Mouse (Mus musculus) MEL (cell line): Measurements from ENCODE around the gene D030056L22Rik. TPM values are rescaled to one million over a fixed set of nuclear protein-coding genes. Genes with fewer than 3 reads are reported as not detected.

Experiments
- DNase-seq: peaks from one replicate; pipeline ENCODE4 v3.0.0; 2011; ENCODE audit warnings: low read depth, low spot score
- H3K27ac ChIP-seq: 2 replicates; pipeline ENCODE4 v1.5.1; 2012; ENCODE audit warnings: low read depth, mild to moderate bottlenecking, control low read depth, low read length, moderate library complexity; ENCODE audit not compliant: control insufficient read depth
- H3K27me3 ChIP-seq, 2 experiments: fragments of 150-350 bp in 1 of 2; sonication (generic) in 1 of 2; 2 replicates each; pipeline ENCODE4 v1.6.1; 2012; ENCODE audit warnings: low read length in 2 of 2, mild to moderate bottlenecking in 2 of 2, improper control_type of control experiment in 1 of 2, moderate library complexity in 1 of 2; ENCODE audit not compliant: insufficient read depth in 2 of 2, control insufficient read depth in 1 of 2
- H3K36me3 ChIP-seq, 2 experiments: 2 replicates each; pipeline ENCODE4 v1.6.1; 2012 to 2014; ENCODE audit warnings: low read length in 2 of 2, improper control_type of control experiment in 1 of 2, inconsistent platforms in 1 of 2, mild to moderate bottlenecking in 1 of 2; ENCODE audit not compliant: insufficient read depth in 2 of 2, control insufficient read depth in 1 of 2
- H3K4me1 ChIP-seq, 2 experiments: fragments of 150-350 bp in 1 of 2; sonication (generic) in 1 of 2; 2 replicates each; pipeline ENCODE4 v1.6.1; 2012; ENCODE audit warnings: low read length in 2 of 2, improper control_type of control experiment in 1 of 2, mild to moderate bottlenecking in 1 of 2; ENCODE audit not compliant: insufficient read depth in 2 of 2, control insufficient read depth in 1 of 2
- H3K4me3 ChIP-seq, 2 experiments: fragments of 150-350 bp in 1 of 2; sonication (generic) in 1 of 2; 2 replicates each; pipeline ENCODE4 v1.5.1; 2012; ENCODE audit warnings: low read depth in 2 of 2, low read length in 2 of 2, mild to moderate bottlenecking in 2 of 2, moderate library complexity in 2 of 2, control low read depth in 1 of 2, improper control_type of control experiment in 1 of 2; ENCODE audit not compliant: control insufficient read depth in 1 of 2, insufficient read depth in 1 of 2
- H3K79me2 ChIP-seq: 2 replicates; pipeline ENCODE4 v1.6.1; 2012; ENCODE audit warnings: mild to moderate bottlenecking, low read length, moderate library complexity; ENCODE audit not compliant: control insufficient read depth, poor library complexity, insufficient read depth
- H3K9ac ChIP-seq: 2 replicates; pipeline ENCODE4 v1.6.1; 2012; ENCODE audit warnings: low read depth, mild to moderate bottlenecking, control low read depth, low read length, moderate library complexity; ENCODE audit not compliant: control insufficient read depth, poor library complexity, severe bottlenecking
- H3K9me3 ChIP-seq: fragments of 150-350 bp; sonication (generic); replicated peaks from 2 replicates; pipeline ENCODE4 v1.6.1; 2012; ENCODE audit warnings: mild to moderate bottlenecking, low read length, improper control_type of control experiment, moderate library complexity; ENCODE audit not compliant: insufficient read depth
- BHLHE40 ChIP-seq: IDR thresholded peaks from 2 replicates; pipeline ENCODE4 v1.6.1; 2012; ENCODE audit warnings: low read depth, mild to moderate bottlenecking, inconsistent platforms, low read length, improper control_type of control experiment, borderline replicate concordance
- CHD2 ChIP-seq: IDR thresholded peaks from 2 replicates; pipeline ENCODE4 v1.6.1; 2011; ENCODE audit warnings: low read length, improper control_type of control experiment
- CTCF ChIP-seq, 3 experiments: IDR thresholded peaks in 2 of 3; conservative IDR thresholded peaks in 1 of 3; 2 replicates each; pipeline ENCODE4 v1.5.1; 2011 to 2012; ENCODE audit warnings: low read length in 3 of 3, low read depth in 2 of 3, mild to moderate bottlenecking in 2 of 3, improper control_type of control experiment in 1 of 3, inconsistent platforms in 1 of 3, mixed read lengths in 1 of 3, moderate library complexity in 1 of 3; ENCODE audit not compliant: control insufficient read depth in 1 of 3, insufficient read depth in 1 of 3, poor library complexity in 1 of 3, severe bottlenecking in 1 of 3
- ELF1 ChIP-seq: IDR thresholded peaks from 2 replicates; pipeline ENCODE4 v1.6.1; 2014; ENCODE audit warnings: low read depth, mild to moderate bottlenecking, inconsistent platforms, low read length, improper control_type of control experiment, moderate library complexity
- EP300 ChIP-seq, 2 experiments: IDR thresholded peaks; 2 replicates each; pipeline ENCODE4 v1.6.1; 2011; ENCODE audit warnings: improper control_type of control experiment in 2 of 2, low read length in 2 of 2, low read depth in 1 of 2, mild to moderate bottlenecking in 1 of 2
- ETS1 ChIP-seq: IDR thresholded peaks from 2 replicates; pipeline ENCODE4 v1.6.1; 2012; ENCODE audit warnings: low read depth, mild to moderate bottlenecking, inconsistent platforms, low read length, improper control_type of control experiment, moderate library complexity
- GABPA ChIP-seq: IDR thresholded peaks from 2 replicates; pipeline ENCODE4 v1.6.1; 2012; ENCODE audit warnings: low read depth, mild to moderate bottlenecking, inconsistent platforms, low read length, improper control_type of control experiment, moderate library complexity
- HCFC1 ChIP-seq: IDR thresholded peaks from 2 replicates; pipeline ENCODE4 v1.6.1; 2012; ENCODE audit warnings: low read depth, mild to moderate bottlenecking, inconsistent platforms, low read length, improper control_type of control experiment, moderate library complexity
- MAX ChIP-seq: IDR thresholded peaks from 2 replicates; pipeline ENCODE4 v1.6.1; 2011; ENCODE audit warnings: low read length, improper control_type of control experiment
- MEF2A ChIP-seq: IDR thresholded peaks from 2 replicates; pipeline ENCODE4 v1.6.1; 2014; ENCODE audit warnings: low read depth, mild to moderate bottlenecking, inconsistent platforms, low read length, improper control_type of control experiment; ENCODE audit not compliant: poor library complexity, insufficient replicate concordance, severe bottlenecking; ENCODE audit errors: extremely low read depth
- MXI1 ChIP-seq: IDR thresholded peaks from 2 replicates; pipeline ENCODE4 v1.6.1; 2011; ENCODE audit warnings: mild to moderate bottlenecking, low read depth, low read length, improper control_type of control experiment
- MYB ChIP-seq: IDR thresholded peaks from 2 replicates; pipeline ENCODE4 v1.6.1; 2011; ENCODE audit warnings: mild to moderate bottlenecking, low read depth, low read length, improper control_type of control experiment
- NELFE ChIP-seq: IDR thresholded peaks from 2 replicates; pipeline ENCODE4 v1.6.1; 2011; ENCODE audit warnings: low read depth, low read length, improper control_type of control experiment
- POLR2A ChIP-seq, 2 experiments: IDR thresholded peaks; 2 replicates each; pipeline ENCODE4 v1.6.1; 2011 to 2012; ENCODE audit warnings: low read length in 2 of 2, mild to moderate bottlenecking in 2 of 2, control low read depth in 1 of 2, improper control_type of control experiment in 1 of 2, low read depth in 1 of 2, moderate library complexity in 1 of 2; ENCODE audit not compliant: control insufficient read depth in 1 of 2, insufficient read depth in 1 of 2, poor library complexity in 1 of 2
- POLR2AphosphoS2 ChIP-seq: IDR thresholded peaks from 2 replicates; pipeline ENCODE4 v1.6.1; 2011; ENCODE audit warnings: low read length, improper control_type of control experiment
- POLR2AphosphoS5 ChIP-seq: IDR thresholded peaks from 2 replicates; pipeline ENCODE4 v1.6.1; 2012; ENCODE audit warnings: low read depth, borderline replicate concordance, mild to moderate bottlenecking, inconsistent platforms, low read length, moderate library complexity, mixed read lengths
- RAD21 ChIP-seq: IDR thresholded peaks from 2 replicates; pipeline ENCODE4 v1.6.1; 2011; ENCODE audit warnings: mild to moderate bottlenecking, low read depth, low read length, improper control_type of control experiment
- SIN3A ChIP-seq: IDR thresholded peaks from 2 replicates; pipeline ENCODE4 v1.6.1; 2012; ENCODE audit warnings: low read length, improper control_type of control experiment, inconsistent platforms
- SMC3 ChIP-seq: IDR thresholded peaks from 2 replicates; pipeline ENCODE4 v1.6.1; 2011; ENCODE audit warnings: low read depth, low read length, improper control_type of control experiment
- TBP ChIP-seq: IDR thresholded peaks from 2 replicates; pipeline ENCODE4 v1.8.0; 2011; ENCODE audit warnings: low read depth, low read length, improper control_type of control experiment
- UBTF ChIP-seq: IDR thresholded peaks from 2 replicates; pipeline ENCODE4 v1.6.1; 2012; ENCODE audit warnings: low read depth, mild to moderate bottlenecking, inconsistent platforms, low read length, improper control_type of control experiment, moderate library complexity, borderline replicate concordance; ENCODE audit not compliant: insufficient read depth
- ZMIZ1 ChIP-seq: IDR thresholded peaks from 2 replicates; pipeline ENCODE4 v1.6.1; 2012; ENCODE audit warnings: low read depth, mild to moderate bottlenecking, inconsistent platforms, low read length, improper control_type of control experiment, moderate library complexity
- polyA plus RNA-seq, 2 experiments: library from polyadenylated mRNA; stranded (reverse) in 1 of 2; unstranded in 1 of 2; fragments of >175 nt in 1 of 2; fragments of >200 nt in 1 of 2; gene quantifications; 2 replicates each; pipeline versions ENCODE4 v1.2.1 to v1.2.4; 2012; ENCODE audit warnings: low replicate concordance in 2 of 2, low read depth in 1 of 2; ENCODE audit not compliant: insufficient read length in 2 of 2, insufficient read depth in 1 of 2, missing spikeins in 1 of 2
- total RNA-seq: library from RNA; depleted of rRNA; stranded (reverse); fragments of 300-350 nt; gene quantifications from 2 replicates; pipeline ENCODE4 v1.2.3, GENCODE M21; 2012

Gene D030056L22Rik
- total and polyA plus RNA-seq, 3 experiments, result 27.0 to 29.0 TPM; not detected in 1

- Histone ChIP-seq H3K79me2 (peaks cover 42% of the 10 kb centered on the region), H3K4me3 (peak overlapping the region; percentile 99 to 100), H3K9ac (peak overlapping the region; percentile 98), H3K9me3 (no peaks in the 10 kb centered on the region), H3K27ac (peak overlapping the region; percentile 34), H3K36me3 (peaks cover 7 to 15% of the 10 kb centered on the region in 2 experiments), H3K27me3 (no peaks in the 10 kb centered on the region), H3K4me1 (peaks cover 8 to 23% of the 10 kb centered on the region in 2 experiments)
- DNase-seq, result peak; percentile 70
- TF ChIP-seq RAD21 (no peak; the same call in 1 of the 2 replicates), SIN3A (peak; percentile 37; the same call in 1 of the 2 replicates), TBP (0 out of 2 replicates have a peak, but pooled peaks have one; percentile 44), GABPA (no peak), MXI1 (peak; percentile 10; the same call in 1 of the 2 replicates), POLR2A (IDR thresholded peaks at IDR 0.05; ENCODE audit: control insufficient read depth in 1 of 2, insufficient read depth in 1 of 2, low read depth in 1 of 2, low read length in 2 of 2, poor library complexity in 1 of 2) (peak in 1 of 2 experiments; percentile 58; a peak in 2 of 4 replicates), NELFE (peak; percentile 1; the same call in 1 of the 2 replicates)
Measured at GRCm38 (mm10) chr19:18671056-18671741, 41.8 kb upstream of the D030056L22Rik start.

- Histone ChIP-seq H3K4me1 (peaks cover 6 to 21% of the 10 kb centered on the region in 2 experiments), H3K9me3 (no peaks in the 10 kb centered on the region), H3K9ac (peak overlapping the region; percentile 47), H3K27ac (no peak overlapping the region), H3K27me3 (no peaks in the 10 kb centered on the region), H3K79me2 (peaks cover 46% of the 10 kb centered on the region), H3K4me3 (peak overlapping the region; percentile 99 to 100), H3K36me3 (peaks cover 15 to 18% of the 10 kb centered on the region in 2 experiments)
- no peak for TF ChIP-seq ELF1
- no peak for TF ChIP-seq CTCF (IDR thresholded peaks at IDR 0.05 in 2 of 3, conservative IDR thresholded peaks at IDR 0.05 in 1 of 3; ENCODE audit: control insufficient read depth in 1 of 3, insufficient read depth in 1 of 3, low read depth in 2 of 3, low read length in 3 of 3, poor library complexity in 1 of 3, severe bottlenecking in 1 of 3)
- TF ChIP-seq ETS1, result no peak
- TF ChIP-seq UBTF, result no peak
- no peak for TF ChIP-seq MXI1
- no peak for TF ChIP-seq HCFC1
- no peak for TF ChIP-seq SMC3
- TF ChIP-seq POLR2AphosphoS2, result no peak
- no peak for TF ChIP-seq ZMIZ1
- no peak for TF ChIP-seq MAX
- no peak for TF ChIP-seq MYB
- TF ChIP-seq POLR2A (IDR thresholded peaks at IDR 0.05; ENCODE audit: control insufficient read depth in 1 of 2, insufficient read depth in 1 of 2, low read depth in 1 of 2, low read length in 2 of 2, poor library complexity in 1 of 2), result no peak
- no peak for TF ChIP-seq CHD2
- no peak for TF ChIP-seq POLR2AphosphoS5
- TF ChIP-seq BHLHE40, result no peak
- no peak for TF ChIP-seq EP300 (IDR thresholded peaks at IDR 0.05; ENCODE audit: low read depth in 1 of 2, low read length in 2 of 2)
- TF ChIP-seq MEF2A, result no peak
- no peak for DNase-seq
Measured at GRCm38 (mm10) chr19:18672498-18672897, 40.5 kb upstream of the D030056L22Rik start.
